Mouse (Mus musculus): Measurements from ENCODE around the gene Eng.

Eng gene

DNA sequence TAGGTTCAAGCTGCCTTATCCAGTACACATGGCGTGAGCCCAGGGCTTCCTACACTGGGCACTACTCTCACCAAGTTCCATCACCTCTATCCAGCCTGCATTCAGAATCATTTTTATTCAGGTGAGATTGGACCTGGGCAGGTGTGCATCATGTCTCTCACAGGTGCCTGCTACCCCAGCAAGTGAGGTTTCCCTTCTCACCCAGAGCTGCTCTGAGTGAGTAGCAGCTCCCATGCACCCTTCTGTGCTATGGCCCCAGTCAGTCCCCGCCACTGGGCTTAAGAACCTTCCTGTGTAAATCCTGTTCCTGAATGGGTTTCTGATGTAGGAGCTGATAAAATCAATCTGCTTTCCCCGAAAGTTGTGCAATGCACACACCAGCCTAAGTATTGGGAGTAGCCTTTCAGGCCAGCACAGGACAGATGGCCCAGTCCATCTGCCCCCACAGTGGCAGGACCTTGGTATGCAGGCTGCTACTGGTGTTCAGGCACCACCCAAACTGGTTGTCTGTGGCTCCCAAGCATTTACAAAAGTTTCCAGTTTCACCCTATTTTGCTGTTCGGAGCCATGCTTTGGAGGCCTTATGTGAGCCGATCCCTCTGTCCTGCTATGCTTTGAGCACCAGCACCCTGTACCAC is 22.2 kb upstream of the Eng start:
- DNase-seq (ENCODE audit: low spot score) = no peak

DNA sequence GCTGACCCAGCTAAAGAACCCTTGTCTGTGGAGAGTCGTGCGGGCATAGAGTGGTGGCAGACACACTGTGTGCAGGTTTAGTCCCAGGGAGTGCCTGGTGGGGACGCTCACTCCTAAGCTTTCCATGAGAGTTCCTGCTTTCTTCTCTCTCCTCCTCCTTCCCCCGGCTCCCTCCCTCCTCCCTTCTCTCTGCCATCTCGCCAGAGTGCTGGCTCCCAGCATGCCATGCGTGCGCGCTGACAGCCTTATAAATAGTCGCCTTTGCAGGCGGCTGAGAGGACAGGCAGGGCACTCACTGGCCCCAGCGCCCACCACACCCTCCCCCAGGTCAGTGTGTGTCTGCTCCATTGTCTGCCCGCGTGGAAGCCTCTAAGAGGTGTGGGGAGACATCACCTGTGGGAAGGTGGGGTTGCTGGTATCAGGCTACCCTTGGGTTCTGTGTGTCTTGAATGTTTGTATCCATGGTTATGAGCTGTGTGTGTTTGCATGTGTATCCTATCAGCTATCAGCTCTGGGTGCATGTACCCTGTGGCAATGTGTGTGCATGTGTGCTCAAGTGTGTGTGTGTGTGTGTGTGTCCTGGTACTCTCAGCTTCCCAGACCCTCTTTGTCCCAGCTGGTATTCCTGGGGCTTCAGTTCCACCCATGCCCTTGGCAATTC is 21.1 kb upstream of the Eng start:
- peak; percentile 77 for DNase-seq (ENCODE audit: low spot score)

DNA sequence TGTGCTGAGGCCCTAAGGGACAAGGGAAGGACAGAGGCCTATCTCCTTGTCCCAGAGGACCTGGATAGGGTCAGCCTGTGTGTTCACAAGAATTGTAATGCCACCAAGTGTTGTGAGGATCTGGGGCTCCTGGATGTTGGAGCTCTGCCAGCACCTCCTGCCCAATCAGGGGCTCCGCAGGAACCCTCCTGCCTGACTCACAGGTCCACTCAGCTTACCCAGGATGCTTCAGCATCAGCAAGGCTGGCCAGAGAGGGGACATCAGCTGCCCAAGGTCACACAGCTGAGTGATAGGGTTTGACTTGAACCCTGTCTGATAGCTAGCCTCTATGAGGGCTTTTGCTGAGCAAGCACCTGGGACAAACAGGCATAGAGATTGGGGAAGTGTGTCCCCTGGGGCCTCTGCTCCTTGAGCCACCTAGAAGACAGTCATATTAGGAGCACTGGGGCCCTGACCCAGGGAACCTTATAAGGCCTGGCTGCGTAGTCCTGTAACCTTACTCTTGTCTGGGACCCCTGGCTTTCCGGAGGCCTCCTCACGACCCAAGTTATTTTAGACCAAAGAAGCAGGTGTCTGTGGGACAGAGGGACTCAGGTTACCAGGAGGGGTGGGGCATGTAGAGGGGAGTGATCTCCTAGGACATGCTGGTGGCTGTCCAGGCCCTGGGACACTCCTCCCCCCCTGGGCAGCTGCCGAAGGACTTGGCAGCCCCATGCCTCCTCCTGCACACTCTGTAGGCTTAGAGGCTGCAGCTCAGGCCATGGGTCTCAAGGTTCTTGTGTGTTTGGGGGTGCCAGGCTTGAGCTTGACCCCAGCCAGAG is 20.3 kb upstream of the Eng start:
- DNase-seq (ENCODE audit: low spot score) = peak; percentile 67

DNA sequence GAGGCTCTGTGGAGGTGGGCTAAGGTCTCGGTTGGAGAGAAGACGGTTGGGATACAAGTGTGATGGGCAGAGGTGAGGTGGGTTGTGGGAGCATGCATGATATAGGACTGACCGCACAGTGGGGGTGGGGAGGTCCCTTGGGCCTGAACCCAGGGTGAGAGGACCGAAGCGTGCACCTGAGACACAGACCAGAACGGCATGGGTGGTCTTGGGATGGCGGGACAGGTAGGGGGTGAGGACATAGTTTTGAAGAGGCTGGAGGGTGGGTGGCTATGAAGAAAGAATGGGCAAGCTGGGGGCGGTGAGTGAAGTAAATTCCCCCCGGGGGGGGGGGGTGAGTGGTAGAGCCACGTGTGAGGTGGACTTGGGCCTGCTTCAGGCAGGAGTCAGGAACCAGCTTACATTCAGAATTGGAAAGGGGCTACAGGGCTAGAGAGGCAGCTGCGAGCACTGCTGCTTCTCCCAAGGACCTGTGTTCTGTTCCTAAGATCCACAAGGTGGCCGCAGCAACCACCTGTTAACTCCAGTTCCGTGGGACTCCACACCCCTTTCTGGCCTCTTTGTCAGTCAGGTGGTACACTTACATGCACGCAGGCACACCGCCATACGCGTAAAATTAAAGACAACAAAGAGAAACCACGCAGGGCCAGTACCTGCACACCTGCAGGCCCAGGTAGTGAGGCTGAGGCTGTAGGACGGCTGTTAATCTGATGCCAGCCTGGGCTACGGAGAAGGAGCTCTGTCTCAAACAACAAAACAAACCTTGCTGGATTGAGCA is 18.9 kb upstream of the Eng start:
- no peak for DNase-seq (ENCODE audit: low spot score)

DNA sequence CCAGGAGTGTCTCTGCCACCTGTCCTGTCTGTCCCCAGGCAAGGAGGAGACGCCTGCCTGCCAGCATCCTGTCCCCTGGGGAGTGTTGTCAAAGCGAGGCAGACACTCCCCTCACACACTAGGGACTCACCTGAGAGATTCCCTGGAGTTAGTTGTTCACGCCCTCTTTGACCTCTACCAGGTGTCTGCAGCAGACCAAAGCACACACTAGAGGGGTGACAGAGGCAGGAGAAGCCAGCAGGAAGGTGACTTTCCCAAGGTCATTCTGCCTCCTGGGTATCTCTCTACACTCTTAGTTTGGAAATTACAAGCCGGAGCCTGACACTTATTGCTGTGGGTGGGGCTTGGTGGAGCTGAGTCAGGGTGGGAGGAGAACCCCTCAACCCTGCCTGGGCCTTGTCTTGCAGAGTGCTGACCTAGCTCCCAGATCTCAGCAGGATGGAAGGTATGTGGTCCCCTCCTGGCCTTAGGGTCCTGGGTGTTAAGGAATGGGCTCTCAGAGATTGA is 18.3 kb upstream of the Eng start:
- DNase-seq (ENCODE audit: low spot score) = no peak

DNA sequence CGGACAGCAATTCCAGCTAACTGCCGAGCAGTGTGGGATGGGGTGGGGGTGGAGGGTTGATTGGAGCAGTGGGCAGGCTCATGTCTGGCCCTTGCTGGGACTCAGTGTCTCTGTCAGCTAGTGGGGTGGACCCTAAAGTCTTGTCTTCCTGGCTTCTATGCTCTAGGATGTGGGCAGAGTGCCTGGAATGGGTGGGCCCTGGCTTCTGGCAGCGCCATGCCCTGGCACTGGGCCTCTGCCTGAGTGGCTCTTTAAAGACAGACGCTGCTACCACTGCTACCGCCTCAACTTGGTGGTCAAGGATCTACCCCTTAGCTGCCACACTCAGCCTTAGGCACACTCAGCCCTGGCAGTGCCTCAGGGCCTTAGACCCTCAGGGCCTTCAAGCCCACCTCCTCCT is 17.7 kb upstream of the Eng start:
- DNase-seq (ENCODE audit: low spot score) = peak; percentile 82

DNA sequence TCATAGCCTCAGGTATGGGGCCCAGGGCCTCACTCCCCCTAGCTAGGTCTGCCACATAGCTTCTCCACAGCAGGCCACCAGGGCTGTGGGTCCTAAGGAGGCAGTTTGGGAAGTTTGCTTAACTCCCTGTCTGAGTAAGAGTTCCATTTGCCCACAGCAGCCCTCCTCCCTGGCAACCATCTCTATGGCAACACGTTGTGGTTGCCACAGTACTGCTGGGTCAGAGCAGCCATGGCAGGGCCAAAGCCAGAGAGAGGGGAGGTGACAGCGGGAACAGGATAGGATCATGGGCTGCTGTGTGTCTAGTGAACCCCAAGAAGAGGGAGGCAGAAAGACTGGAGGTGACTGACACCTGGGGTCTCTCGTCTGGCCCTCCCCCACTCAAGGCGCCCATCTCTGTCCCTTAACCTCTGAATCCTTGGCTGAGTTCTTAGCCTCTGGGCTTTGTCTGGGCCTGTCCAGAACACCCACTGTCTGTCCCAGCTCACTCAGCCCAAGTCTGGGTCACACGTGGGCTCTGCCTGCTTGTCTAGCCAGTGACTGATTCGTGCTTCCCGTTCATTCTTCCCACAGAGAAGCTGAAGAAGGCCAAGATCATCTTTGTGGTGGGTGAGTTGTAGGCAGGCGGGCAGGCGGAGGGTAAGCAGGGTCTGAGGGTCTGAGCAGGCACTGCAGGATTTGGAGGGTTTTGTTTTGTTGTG is 17.0 kb upstream of the Eng start:
- peak; percentile 65 for DNase-seq (ENCODE audit: low spot score)

DNA sequence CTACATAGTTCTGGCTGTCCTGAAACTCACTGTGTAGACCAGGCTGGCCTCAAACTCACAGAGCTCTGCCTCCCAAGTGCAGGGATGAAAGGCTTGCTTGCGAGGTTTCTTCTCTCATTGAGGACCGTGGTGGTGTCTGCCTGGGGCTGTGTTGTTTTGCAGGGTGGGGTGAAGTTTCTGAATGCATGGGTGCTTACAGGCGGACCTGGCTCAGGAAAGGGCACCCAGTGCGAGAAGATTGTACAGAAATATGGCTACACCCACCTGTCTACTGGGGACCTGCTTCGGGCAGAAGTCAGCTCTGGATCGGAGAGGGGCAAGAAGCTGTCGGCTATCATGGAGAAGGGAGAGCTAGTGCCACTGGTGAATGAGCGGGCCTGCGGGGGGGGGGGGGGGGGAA is 16.4 kb upstream of the Eng start:
- DNase-seq (ENCODE audit: low spot score) = no peak

DNA sequence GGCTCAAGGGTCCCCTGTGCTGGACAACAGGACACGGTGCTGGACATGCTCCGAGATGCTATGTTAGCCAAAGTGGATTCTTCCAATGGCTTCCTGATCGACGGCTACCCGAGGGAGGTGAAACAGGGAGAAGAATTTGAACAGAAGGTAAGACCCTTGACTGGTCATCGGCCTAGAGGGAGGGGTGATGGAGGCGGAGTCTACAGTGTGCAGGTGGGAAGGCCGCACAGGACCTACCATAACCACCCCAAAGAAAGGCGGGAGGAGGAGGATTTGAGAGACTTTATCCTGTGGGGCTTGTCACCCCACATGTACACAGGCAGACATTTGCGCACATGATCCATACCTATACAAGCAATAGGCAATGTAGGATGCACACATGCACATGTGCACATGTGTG is 15.3 kb upstream of the Eng start:
- DNase-seq (ENCODE audit: low spot score) = no peak

DNA sequence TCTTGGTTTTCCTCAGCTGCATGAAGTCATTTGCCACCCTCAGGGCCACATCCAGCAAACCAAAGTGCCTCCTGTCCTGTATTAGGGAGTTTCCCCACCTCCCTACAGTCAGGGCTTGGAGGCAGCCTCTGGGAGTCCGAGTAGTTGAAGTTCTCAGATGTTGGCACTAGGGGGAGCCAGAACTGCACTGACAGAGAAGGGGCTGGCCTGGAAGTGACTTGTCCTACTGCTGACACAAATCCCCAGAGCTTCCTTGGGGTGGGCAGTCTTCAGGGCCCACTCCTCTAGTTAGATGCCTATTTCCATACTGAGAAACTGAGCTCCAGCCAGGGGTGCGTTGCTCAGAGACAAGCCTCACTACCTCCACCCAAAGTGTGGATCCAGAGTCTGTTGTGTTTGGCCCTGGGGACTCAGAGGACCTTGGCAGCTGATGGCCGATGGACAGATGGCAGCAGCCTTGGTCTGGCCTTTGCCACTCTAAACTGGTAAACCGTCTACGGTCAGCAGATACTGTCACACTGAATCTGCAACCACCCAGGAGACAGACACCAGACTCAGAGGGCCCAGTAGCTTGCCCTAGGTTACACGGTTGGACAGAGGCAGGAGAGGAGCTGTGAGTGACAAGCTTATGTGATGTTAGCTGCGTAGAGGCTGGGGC is 14.5 kb upstream of the Eng start:
- DNase-seq (ENCODE audit: low spot score) = peak; percentile 84

DNA sequence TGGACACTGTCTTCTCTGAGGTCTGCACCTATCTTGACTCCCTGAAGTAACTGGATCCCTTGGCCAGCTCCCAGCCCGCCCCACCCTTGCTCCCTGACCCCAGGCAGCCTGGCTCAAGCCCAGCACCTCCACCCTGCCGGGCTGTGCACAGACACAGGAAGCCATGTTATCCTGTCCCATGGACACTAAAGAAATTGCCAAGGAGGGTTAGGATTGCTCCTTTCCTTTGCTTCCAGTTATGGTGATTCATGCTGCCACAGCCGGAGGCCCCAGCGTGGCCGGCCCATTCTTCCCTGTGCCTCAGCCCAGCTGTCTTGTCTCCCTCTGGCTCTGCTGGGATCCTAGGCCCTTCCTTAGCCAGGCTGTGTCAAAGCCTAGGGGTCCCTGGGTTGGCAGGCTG is 12.7 kb upstream of the Eng start:
- DNase-seq (ENCODE audit: low spot score) = no peak

DNA sequence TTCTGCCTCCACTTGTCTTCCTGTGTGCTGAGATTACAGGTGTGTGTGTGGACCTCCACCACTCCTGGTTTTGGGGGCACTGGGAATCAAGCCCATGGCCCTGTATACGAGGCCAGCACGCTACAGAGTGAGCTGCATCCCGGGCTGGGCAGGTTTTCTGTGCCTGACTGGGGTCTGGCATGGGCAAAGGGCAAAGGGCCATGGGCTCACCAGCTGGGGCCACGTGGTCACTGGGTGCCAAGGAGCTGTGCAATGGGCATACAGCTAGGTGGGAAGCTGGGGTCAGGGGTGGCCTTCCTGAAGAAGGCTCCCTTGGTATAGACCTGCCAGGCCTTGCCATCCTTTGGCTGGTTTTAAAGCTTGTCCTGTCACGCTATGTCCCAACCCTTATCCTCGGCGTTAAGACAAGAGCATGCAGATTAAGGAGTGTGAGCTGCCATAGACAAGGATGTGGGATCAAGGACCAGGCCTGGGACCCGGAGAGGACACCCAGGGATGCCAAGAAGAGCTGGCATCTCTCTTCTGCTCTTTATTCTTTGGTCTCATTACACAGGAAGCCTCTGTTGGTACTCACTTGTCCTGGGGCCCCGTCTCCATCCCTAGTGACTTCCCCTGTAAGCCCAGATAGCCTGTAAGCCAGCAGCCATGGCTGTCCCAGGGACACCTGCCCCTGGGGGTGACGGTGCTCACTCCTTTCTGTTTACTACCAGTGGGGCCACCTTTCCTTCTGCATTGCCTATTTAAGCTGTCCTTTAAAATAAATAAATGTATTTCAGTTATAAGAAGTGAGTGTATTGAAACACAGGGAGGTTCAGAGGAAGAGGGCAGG is 11.9 kb upstream of the Eng start:
- no peak for DNase-seq (ENCODE audit: low spot score)

DNA sequence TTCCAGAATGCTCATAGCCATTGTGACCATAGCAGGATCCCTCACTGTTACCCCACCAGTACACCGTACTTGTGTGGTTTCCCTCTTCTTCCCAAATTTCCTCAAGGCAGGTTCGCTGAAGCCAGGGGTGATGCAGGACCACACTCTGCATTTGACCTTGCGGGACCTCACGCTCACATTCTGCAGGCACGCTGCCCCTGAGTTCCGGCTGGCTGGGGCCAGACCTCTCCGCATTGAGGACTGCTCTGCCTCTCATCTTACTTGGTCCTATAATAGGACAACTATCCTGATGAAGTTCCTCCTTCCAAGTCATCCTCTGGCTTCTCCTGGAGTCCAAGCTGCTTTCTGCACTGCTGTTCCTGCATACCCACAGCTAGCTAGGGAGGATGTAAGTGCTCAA is 9.8 kb upstream of the Eng start:
- no peak for DNase-seq (ENCODE audit: low spot score)

DNA sequence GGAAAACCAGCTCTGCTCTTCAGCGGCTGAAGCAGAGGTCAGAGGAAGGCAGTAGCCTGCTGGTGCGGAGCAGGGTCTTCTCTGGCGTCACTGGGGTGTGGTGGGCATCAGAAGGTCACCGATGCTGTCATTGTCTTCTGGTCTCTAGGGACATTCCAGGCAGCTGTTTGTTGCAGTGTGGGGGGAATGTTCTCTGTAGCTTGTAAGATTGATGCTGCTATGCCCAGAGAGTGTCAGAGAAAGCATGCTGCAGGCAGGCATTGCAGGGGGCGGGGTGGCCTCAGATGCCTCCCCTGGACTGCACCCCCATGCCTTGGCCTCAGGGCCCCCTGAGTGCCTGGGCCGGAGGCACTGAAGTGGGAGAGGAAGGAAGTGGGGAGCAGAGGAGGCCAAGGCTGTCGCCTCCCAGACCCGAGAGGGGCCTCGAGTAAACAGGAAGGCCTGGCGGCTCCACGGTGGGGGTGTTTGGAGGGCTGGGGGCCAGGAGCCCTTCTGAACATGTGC is 8.6 kb upstream of the Eng start:
- no peak for DNase-seq (ENCODE audit: low spot score)

DNA sequence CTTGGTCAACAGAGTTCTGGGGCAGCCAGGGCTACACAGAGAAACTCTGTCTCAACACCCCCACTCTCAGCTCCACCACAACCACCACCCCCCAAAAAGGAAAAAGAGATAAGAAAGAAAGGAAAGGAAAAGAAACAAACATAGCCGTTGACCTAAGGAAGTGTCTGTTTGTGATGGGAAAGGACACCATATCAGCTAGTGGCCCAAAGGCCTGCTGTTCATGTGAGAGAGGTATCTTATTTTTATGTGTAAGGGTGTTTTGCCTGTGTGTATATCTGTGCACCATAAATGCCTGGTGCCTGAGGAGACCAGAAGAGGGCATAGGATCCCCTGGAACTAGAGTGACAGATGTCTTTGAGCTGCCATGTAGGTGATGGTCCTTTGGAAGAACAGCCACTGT is 6.8 kb upstream of the Eng start:
- no peak for DNase-seq (ENCODE audit: low spot score)

DNA sequence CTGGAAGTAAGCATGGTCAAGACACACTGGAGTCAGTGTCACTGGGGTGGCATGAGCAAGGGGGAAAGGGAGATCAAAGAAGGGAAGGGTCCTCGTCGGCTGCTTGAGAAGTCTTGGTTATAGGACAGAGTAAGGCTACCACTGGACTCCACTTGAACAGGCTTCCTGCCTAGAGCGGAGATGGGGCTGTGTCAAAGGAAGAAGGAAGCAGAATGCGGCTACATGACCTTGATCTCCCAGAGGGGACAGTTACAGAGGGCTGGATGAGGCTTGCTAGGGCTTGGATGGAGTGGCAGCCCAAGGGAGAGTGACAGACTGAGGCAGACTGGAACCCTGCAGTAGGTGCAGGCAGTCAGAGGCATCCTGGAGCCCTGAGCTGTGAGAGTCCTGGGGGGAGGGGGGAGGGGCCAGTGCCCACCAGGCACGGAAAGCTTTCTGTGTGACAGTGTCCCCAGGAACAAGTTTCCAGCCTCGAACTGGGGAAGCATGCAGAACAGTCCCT is 5.8 kb upstream of the Eng start:
- DNase-seq (ENCODE audit: low spot score) = no peak

DNA sequence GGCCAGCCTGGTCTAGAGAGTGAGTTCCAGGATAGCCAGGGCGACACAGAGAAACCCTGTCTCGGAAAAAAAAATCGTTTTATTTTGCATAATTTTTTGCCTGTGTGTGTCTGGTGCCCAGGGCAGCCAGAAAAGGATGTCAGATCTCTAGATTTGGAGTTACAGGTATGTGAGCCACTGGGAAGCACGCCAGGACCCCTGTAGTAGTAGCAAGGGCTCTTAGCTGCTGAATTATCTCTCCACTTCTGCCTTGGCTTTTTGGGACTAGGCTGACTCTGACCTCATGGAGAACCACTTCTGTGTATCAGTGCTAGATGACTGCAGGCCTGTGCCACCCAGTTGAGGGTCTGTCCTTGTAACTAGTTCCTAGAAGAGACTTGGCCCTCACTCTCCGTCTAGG is 4.6 kb upstream of the Eng start:
- peak; percentile 48 for DNase-seq (ENCODE audit: low spot score)

DNA sequence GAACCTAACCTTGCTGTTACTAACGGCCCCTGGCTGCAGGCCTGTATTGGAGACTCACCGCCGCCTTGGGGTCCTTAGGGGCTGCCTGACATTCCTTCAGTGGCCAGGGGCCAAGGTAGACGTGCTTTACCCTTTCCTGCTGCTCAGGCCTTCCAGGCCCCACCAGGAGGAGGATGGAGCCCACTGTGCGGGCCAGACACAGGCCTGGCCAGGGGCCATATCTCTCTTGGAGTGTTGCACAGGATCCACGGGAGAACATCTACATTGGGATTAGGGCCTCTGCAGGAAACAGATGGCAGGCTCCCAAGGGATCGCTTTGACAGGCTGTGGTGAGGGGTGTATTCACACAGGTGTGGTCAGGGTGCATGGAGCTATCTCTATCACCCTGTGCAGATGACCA is 3.6 kb upstream of the Eng start:
- peak; percentile 65 for DNase-seq (ENCODE audit: low spot score)

DNA sequence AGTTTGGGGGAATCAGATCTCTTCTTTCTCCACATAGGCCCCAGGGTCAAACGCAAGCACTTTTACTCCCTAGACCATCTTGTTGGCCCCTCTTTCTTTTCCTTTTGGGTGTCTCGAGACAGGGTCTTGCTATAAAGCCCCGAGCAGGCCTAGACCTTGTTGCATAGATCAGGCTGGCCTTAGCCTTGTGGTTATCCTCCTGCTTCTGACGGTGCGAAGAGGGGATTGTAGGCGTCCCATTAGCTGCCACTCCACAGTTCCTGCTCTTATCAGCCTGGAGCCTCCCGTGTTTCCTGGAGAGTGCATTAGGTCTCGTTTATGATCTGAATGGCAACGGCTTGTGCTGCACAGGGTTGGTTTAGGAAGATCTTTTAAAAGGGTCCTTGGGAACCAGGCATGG is 2.3 kb upstream of the Eng start:
- DNase-seq (ENCODE audit: low spot score) = no peak

All from testis, postnatal 10 days (tissue).